Mouse (Mus musculus) urinary bladder, postnatal 10 days (tissue): ENCODE data around the gene Lipa.

Experiments used
- DNase-seq: peaks from one replicate; pipeline ENCODE4 v3.0.0; 2022; ENCODE audit warnings: low spot score

Lipa gene

DNA sequence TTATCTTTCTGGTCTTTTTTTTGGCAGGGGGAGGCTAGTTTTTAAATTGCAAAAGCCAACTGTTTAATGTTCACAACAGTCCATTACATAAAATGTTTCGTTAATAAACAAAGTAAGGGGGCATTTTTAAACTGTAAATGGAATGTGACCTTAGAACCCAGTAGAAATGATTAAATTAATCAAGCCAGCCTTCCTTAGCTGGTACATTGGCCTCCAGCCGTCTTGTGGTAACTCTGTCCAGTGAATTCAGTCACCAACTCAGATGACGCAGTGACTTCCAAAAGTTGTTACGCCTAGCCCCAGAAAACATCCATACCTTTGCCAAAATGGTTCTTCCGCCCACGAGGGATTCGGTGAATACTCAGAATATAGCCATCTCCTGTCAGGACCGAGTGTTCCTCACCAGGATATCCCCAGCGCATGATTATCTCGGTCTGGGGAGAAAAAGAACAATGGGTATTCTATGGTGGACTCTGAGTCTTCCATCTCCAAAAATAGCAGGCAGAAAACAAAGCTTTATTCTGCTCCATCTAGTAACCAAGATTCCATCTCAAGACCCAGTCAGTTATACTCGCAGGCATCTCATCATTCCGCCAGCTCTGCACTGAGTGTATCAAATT, 4.1 kb downstream of the Lipa start:
- DNase-seq: no peak

- no peak for DNase-seq
These were observed 5.3 kb downstream of the Lipa start for GRCm38 (mm10) chr19:34521978-34522377.

GRCm38 (mm10) chr19:34521361-34521760, 5.9 kb downstream of the Lipa start:
- DNase-seq: no peak

GRCm38 (mm10) chr19:34520051-34520450, 7.2 kb downstream of the Lipa start:
- no peak for DNase-seq

- DNase-seq: no peak
These were observed 7.6 kb downstream of the Lipa start for GRCm38 (mm10) chr19:34519646-34520045.

- no peak for DNase-seq
These were observed 8.5 kb downstream of the Lipa start for GRCm38 (mm10) chr19:34518786-34519185.

DNA sequence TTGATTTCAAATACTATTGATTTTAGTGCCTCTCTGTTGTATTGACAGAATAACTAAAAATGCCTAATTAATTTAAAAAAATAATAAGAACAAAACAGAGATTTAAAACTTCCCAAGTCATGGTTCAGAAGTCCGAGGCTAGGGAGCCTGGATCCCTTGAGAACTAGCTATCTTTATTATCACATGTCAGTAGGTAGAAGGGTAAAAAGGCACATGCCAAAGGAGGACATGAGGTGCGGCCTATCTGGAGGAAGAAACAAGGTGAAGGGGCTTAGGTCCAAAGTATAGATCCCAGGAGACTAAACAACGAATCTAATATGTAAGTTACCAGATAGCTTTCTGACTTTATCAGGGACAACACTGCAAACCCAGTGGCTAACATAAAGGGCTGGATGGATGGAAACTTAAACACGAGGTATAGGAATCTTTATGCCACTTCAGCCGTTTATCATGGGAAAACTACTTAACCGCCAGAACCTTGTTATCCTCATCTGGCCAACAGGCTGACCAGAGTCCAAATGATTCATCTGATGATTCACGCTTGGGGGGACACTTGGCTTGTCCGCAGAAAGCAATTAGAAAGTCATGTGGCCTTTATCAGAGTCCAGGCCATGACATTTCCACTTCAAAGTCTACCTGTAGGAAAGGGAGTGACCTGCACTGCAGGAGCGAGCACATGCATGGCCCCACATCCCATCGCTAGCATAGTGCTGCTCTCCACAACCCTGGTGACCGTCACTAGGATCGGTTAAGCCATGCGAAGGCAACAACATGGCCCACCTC, 9.3 kb downstream of the Lipa start:
- no peak for DNase-seq

DNA sequence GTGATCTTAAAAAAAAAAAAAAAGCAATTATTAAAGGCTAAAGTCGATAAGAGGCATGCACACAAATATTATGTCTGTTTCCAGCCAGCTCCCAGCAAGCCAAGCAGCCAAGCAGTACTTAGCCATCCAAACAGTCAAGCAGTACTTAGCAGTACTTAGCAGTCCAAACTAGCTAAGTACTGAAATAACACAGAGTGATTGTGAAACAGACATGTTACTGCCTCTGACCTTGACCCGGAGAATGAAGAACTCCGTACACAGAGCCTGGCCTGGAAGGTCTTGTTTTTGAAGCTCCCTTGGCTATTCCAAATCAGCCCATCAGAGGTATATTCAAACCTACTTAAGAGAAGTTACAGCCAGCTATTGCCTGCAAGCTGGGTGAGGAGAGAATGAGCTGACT, 10.1 kb downstream of the Lipa start:
- no peak for DNase-seq

GRCm38 (mm10) chr19:34516346-34516745, 10.9 kb downstream of the Lipa start:
- DNase-seq: no peak

DNA sequence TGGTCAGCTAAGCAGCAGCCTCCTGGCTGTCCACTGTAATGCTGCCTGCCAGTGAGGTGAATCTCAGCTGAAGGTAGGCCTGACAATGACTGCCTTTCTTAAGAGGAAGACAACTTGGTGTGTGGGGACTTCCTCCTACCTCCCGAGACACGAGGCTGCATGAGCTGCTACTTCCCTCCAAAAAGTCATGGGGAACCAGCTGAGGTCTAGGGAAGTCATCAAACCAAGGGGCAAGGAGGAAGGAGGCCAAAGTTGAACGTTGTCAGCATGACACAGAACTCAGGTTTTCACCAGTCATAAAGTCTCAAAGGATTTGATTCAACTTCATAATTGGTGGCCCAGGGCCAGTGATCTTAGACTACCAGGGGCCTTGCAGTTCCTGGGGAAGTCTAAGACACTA, 11.6 kb downstream of the Lipa start:
- DNase-seq: no peak

DNA sequence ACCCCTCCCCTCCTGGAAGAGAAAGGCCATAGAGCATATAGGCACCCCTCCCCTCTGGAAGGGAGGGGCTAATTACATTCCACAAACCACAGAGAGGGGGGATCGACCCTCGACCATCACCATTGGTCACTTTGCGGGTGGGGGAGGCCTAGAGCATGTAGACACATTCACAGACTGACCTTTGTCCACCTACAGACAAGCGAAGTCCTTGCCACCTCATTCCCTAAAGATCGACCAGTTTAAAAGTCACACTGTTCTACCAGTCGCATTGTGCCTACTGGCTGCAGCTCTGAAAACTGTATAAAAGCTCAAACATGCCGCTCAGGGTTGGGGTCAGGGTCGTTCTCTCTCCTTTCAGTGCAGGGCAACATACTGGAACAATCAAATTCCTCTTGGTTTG, 15.7 kb downstream of the Lipa start:
- DNase-seq: no peak

- no peak for DNase-seq
These were observed 16.6 kb downstream of the Lipa start for GRCm38 (mm10) chr19:34510717-34511116.

DNA sequence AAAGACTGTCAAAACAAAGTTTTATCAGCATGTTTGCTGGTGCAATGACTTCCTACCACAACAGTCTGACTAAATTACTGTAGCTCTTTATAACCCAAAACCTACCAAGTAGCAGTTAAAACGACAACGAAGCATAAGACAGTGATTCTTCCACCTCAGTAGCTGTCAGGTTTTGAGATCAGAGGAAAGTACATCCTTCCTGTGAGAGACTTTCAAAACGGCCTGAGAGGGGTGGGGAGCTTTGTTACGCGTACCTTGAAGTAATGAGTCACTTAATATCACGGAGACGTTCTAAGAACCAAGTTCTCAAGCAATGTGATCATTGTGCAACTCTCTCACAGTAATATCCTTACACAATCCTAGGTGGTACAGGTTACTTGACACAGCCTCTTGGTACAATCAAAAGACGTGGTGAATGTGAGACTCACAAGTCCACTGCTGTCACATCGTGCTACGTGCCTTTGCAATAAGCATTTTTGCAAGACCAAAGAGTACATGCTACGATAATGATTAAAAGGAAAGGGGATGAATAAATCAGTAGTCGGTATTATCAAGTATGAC, 22.0 kb downstream of the Lipa start:
- no peak for DNase-seq

- no peak for DNase-seq
These were observed 26.5 kb downstream of the Lipa start for GRCm38 (mm10) chr19:34500763-34501162.

DNA sequence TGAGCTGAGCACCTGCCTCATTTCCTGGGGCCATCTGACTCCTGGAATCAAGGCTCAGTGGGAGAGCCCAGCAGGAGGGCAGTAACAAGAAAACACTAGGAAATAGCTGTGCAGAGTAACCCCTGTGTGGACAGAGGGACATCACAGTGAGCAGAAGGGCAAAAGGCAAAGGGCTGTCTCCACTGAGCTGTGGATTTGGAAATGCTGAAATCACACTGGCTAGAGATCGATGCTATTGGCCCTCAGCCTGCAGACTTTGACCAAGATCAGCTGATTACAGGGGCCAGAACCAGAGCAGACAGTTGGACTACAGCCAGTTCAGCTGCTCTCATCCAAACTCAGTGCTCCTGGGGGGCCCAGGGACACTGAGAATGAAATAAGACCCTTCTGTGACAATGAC, 30.9 kb downstream of the Lipa start:
- DNase-seq: no peak

- no peak for DNase-seq
These were observed 33.4 kb downstream of the Lipa start for GRCm38 (mm10) chr19:34493859-34494258.

- DNase-seq: no peak
These were observed 43.7 kb downstream of the Lipa start for GRCm38 (mm10) chr19:34483547-34483946.

DNA sequence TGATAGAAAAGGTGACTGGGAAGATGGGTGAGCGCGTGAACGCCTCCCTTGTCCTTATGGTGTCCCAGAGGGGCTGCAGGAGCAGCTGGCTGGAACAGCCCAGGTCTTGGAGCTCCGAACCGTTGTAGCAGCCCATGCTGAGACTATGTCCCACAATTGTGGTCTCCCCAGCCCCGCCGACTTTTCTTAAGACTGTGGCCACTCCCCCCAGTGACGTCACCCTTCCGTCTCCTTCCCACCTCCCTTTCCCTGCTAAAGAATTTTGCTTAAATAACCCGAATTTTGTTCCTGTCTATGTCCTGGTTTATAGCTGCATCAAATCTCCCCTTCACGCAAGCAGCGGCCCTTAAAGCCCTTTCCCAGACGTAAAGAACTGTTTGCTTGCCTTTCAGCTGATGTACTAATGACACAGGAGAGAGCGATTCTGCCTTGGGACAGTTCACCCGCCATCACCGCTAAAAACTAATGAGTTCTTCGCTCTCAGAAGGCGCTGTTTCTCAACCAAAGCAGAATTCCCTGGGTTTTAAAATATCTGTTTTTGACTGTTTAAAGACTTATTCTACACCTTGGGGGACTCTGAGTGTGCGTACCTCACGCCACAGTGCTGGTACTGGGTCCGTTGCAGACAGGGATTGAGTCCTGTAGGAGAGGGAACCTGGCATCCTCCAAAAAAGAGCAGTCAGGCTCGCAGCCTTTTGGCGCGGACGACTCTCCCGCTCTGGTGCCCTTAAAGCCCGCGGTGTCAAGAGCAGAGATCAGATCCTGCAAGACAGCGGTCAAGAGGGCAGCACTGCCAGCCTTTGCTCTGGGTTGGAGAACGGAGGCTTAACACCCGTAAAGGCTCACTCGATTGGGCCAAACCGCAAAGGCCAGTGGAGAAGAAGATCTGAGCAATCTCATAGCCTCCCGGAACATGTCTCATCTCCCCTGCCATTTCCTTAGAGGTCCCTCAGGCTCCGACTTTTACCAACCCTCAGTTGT, 52.0 kb downstream of the Lipa start, which contains the start of gene Ch25h:
Ch25h (minus strand) TSS at position 174 of the 981 bp plus-strand sequence.
- DNase-seq: no peak

DNA sequence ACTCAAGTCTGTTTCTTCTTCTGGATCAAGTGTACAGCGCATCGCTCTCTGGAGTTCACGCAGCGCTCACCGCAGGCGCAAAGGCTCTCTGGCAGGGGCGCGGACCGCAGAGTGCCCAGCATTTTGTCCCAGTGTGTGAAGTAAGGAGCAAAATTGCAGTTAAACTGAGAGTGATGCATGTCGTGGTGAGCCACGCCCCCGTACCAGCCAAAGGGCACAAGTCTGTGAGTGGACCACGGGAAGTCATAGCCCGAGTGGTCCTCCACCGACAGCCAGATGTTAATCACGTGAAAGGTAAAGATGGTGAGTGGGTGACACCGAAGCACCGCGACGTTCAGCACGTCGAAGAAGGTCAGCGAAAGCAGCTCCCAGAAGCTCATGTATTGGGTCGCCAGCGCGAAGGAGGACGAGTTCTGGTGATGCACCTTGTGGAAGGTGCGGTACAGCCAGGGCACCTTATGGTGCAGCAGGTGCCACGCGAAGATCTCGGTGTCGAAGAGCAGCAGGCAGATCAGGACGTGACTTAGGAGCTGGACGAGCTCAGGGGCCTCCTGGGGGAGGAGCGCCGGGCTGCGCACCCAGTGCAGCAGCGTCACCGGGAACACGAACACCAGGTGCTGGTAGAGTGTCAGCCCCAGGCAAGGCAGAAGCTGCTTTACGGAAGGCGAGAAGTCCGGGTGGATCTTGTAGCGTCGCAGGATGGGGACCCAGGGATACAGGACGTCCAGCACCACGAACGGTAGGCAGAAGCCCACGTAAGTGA, 52.9 kb downstream of the Lipa start:
- DNase-seq: no peak

GRCm38 (mm10) chr19:34471703-34472102, 55.6 kb downstream of the Lipa start:
- DNase-seq: no peak

GRCm38 (mm10) chr19:34468794-34469193, 58.5 kb downstream of the Lipa start:
- no peak for DNase-seq
